Mouse (Mus musculus) embryonic stem cell, embryonic (primary cell): Measurements from ENCODE around the gene Satb2.
"Not testable (repeated sequence)": the region's sequence is repeated elsewhere in the genome, so short reads cannot be mapped to it uniquely, and the experiment has no call there.

Experiments
- CTCF ChIA-PET, 4 experiments: fragments of 300-600 bp in 2 of 4; fragments of 350-600 bp in 2 of 4; sonication (Branson Sonifier 250); formaldehyde crosslinking; loops; one replicate each; lab custom pipeline; 2022; ENCODE audit warnings: inconsistent platforms in 2 of 4; lab: Charles Lee
- POLR2A ChIA-PET, 4 experiments: fragments of 300-600 bp in 2 of 4; fragments of 350-600 bp in 2 of 4; sonication (Branson Sonifier 250); formaldehyde crosslinking; loops; one replicate each; lab custom pipeline; 2022; ENCODE audit warnings: antibody characterized with exemption in 4 of 4, inconsistent platforms in 1 of 4; lab: Charles Lee

The Satb2 gene

GRCm38 (mm10) chr1:56812961-56813360 is 165.5 kb downstream of the Satb2 start:
- POLR2A ChIA-PET: no interaction called here
- CTCF ChIA-PET: no interaction called here

- CTCF ChIA-PET: no interaction called here
Measured at GRCm38 (mm10) chr1:56811486-56811885, 167.0 kb downstream of the Satb2 start.

GRCm38 (mm10) chr1:56806006-56806405 is 172.4 kb downstream of the Satb2 start:
- ChIA-PET POLR2A (no interaction called here), CTCF (no interaction called here)

More at GRCm38 (mm10) chr1:56811486-56811885, 167.0 kb downstream of the Satb2 start:
- POLR2A ChIA-PET: no interaction called here

- ChIA-PET POLR2A (no interaction called here), CTCF (no interaction called here)
Measured at GRCm38 (mm10) chr1:56800611-56801010, 177.8 kb downstream of the Satb2 start.

- ChIA-PET CTCF (no interaction called here), POLR2A (no interaction called here)
Measured at GRCm38 (mm10) chr1:56795016-56795608, 183.3 kb downstream of the Satb2 start.

- ChIA-PET CTCF (no interaction called here), POLR2A (no interaction called here)
Measured at GRCm38 (mm10) chr1:56789641-56790040, 188.8 kb downstream of the Satb2 start.

GRCm38 (mm10) chr1:56782139-56782538 is 196.3 kb downstream of the Satb2 start:
- POLR2A ChIA-PET: interaction anchor here in 1 of 4 experiments (1.6 kb wide), 1 partner anchor 33 kb away, joined by 3 read pairs; no protein-coding TSS in a partner anchor
- CTCF ChIA-PET: not testable (repeated sequence)

GRCm38 (mm10) chr1:56764205-56764604 is 214.2 kb downstream of the Satb2 start:
- CTCF ChIA-PET: no interaction called here

GRCm38 (mm10) chr1:56761512-56761911 is 216.9 kb downstream of the Satb2 start:
- POLR2A ChIA-PET: no interaction called here
- CTCF ChIA-PET: no interaction called here

More at GRCm38 (mm10) chr1:56764205-56764604, 214.2 kb downstream of the Satb2 start:
- POLR2A ChIA-PET: interaction anchor here in 1 of 4 experiments (0.8 kb wide), 1 partner anchor 15 kb away, joined by 3 read pairs; no protein-coding TSS in a partner anchor

- POLR2A ChIA-PET: no interaction called here
- CTCF ChIA-PET: no interaction called here
Measured at GRCm38 (mm10) chr1:56753283-56753682, 225.2 kb downstream of the Satb2 start.

GRCm38 (mm10) chr1:56750693-56751092 is 227.8 kb downstream of the Satb2 start:
- POLR2A ChIA-PET: no interaction called here
- CTCF ChIA-PET: no interaction called here

GRCm38 (mm10) chr1:56749629-56750311 is 228.7 kb downstream of the Satb2 start:
- CTCF ChIA-PET: no interaction called here
- POLR2A ChIA-PET: no interaction called here

GRCm38 (mm10) chr1:56748876-56749493 is 229.5 kb downstream of the Satb2 start:
- CTCF ChIA-PET: no interaction called here
- POLR2A ChIA-PET: interaction anchor here in 1 of 4 experiments (1.1 kb wide), 1 partner anchor 33 kb away, joined by 3 read pairs; no protein-coding TSS in a partner anchor
